Mouse (Mus musculus) cerebellum, postnatal 4 days (tissue): ENCODE results near the gene Saysd1.
"Not testable (repeated sequence)": the region's sequence is repeated elsewhere in the genome, so short reads cannot be mapped to it uniquely, and the experiment has no call there.

Experiments
- DNase-seq, 2 experiments: peaks; one replicate each; pipeline ENCODE4 v3.0.0; 2022; ENCODE audit warnings: low spot score in 2 of 2, mixed read lengths in 1 of 2

Saysd1 gene

GRCm38 (mm10) chr14:20041836-20042235 is 96.5 kb downstream of the Saysd1 start:
- no peak for DNase-seq

GRCm38 (mm10) chr14:20040976-20041375 is 97.4 kb downstream of the Saysd1 start:
- no peak for DNase-seq

DNA sequence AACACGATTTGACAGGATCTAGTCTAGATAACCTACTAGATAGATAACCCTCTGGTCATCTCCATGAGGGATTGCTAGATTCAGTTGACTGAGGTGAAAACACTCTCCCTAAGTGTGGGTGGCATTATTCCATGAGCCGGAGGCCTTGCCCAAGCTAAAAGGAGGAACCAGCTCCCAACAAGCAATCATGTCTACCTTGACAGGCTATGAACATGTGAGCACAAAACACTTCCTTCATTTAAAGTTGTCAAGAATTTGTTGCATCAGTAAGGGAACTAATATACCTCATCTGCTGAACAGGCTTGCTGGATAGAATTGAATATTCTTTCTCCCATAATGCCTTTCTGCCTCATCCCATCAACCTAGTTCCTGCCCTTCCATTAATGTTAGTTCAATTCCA is 98.5 kb downstream of the Saysd1 start:
- DNase-seq = no peak

DNA sequence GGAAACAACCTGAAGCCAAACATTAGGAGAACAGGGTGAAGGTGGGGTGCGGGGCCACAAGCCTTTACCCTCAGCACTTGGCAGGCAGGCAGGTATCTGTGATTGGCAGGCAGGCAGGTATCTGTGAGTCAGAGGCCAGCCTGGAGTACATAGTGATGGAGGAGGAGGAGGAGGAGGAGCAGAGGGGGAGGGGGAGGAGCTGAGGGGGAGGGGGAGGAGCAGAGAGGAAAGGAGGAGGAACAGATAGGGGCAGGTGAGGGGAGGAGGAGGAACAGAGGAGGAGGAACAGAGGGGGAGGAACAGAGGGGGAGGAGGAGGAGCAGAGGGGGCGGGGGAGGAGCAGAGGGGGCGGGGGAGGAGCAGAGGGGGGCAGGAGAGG is 105.6 kb downstream of the Saysd1 start:
- DNase-seq = no peak

GRCm38 (mm10) chr14:20032016-20032737 is 106.2 kb downstream of the Saysd1 start:
- DNase-seq = no peak

DNA sequence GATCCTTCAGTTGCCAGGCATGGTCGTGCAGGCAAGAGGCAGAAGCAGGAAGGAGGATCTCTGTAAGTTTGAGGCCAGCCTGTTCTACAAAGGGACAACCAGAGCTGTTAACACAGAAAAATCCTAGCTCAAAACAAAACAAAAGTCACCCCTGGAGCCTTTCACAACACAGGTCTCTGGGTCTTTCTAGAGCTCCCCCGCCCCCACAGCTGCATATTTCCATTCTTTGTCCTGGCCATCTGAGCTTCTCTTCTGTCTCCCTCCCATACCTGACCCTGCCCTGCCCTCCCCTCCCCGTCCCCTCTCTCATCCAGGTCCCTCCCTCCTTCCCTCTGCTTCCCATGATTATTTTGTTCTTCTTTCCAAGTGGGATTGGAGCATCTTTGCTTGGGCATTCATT is 108.7 kb downstream of the Saysd1 start:
- no peak for DNase-seq

DNA sequence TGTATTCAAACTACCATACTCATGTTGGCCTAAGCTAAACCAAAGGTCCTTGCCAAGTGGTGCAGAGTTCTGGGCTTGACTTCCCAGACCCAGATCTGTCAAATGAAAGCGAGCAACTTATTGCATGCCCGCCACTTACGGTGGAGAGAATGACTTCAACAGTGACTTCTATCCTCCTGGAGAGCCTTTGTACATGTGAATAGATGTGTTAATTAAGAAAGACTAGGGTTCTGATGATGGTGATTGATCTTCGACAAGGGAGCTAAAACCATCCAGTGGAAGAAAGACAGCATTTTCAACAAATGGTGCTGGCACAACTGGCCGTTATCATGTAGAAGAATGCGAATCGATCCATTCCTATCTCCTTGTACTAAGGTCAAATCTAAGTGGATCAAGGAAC is 110.9 kb downstream of the Saysd1 start:
- not testable (repeated sequence) for DNase-seq
